Mouse (Mus musculus): Measurements from ENCODE around the gene Actr10. TPM values are rescaled to one million over a fixed set of nuclear protein-coding genes. Genes with fewer than 3 reads are reported as not detected.

The Actr10 gene
- 164 and 181 TPM in 2 replicates for polyA plus RNA-seq (2015; fragmentation: Nextera tagmentation; extraction: Ambion mirVana)

DNA sequence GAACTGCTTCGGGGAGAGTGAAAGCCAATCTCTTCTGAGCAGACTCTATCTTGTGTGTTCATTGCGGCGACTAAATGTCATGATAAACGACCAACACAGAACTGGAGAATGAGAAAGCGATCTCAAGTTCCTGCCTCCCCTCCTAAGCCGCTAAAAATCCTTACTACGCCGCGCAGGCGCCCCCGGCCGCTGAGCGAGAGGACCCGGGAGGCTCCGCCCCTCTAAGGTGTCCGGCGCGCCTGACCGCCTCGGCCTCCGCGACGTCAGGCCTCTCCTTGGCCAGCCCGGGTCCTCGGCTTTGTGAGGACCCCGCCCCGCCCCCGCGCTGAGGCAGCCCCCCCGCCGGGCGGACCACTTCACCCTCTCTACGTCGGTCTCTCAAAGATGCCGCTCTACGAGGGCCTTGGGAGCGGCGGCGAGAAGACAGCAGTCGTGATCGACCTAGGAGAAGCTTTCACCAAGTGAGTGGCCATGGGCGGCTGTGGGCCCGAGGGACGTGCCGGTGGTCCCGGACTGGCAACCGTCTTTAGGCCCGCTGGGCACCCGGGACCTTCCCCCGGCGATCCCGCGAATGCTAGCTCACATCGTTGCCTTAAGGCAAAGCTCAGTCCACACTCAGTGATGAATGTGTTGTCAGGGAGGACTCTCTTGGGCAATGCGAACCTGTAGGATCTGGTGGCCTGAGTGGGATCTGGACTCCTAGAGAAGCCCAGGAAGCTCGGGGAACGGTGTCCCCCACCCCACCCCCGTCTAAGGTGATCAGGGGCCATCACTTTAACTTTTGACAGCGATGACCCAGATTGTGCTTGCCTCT lies at the start of gene Actr10:
Gene Actr10 (plus strand): TSS at position 287 of the 814 bp plus-strand sequence.
- Histone ChIP-seq H3K9ac (ENCODE audit: low read depth, low read length) (peak within 1 kb of the TSS; percentile 94), H3K36me3 (ENCODE audit: control insufficient read depth, insufficient read depth) (peaks cover 10% of the 10 kb centered on the region; the same call in 1 of the 2 replicates), H3K27me3 (replicated peaks; ENCODE audit: control insufficient read depth, insufficient read depth, low read length) (no peaks in the 10 kb centered on the region), H3K27ac (ENCODE audit: low read depth, low read length) (peak within 1 kb of the TSS; percentile 84), H3K4me2 (replicated peaks; ENCODE audit: low read depth) (peak within 1 kb of the TSS; percentile 76), H3K4me1 (replicated peaks; ENCODE audit: control insufficient read depth, insufficient read depth, low read length) (no peaks in the 10 kb centered on the region), H3K9me3 (ENCODE audit: control insufficient read depth) (no peaks in the 10 kb centered on the region), H3K4me3 (ENCODE audit: low read depth, low read length) (peak within 1 kb of the TSS; percentile 94)
- peak; percentile 97 for ATAC-seq
- no peak for TF ChIP-seq CTCF (IDR thresholded peaks at IDR 0.05; ENCODE audit: low read depth)
- under 1% methylated on average over 59 of the region's 59 CpGs for whole genome bisulfite sequencing

DNA sequence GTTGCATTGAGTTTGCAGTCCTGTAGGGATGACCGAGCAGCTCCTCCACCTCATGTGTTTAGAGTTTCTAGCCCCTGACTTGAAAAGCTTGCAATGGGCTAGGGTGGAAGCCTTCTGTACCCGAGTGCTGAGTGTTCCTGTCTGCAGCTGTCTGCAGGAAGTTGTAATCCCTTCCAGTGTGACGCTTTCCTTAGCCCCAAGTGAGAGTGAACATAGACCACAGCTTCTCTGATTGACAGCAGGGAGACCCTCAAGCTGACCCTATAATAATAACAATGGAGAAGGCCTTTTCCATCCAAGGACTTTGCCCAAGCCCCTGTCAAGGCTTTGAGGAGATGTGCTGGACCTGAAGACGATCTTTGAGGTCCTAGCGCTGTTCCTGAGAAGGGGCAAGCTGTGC lies 47.3 kb upstream of the Actr10 start:
- Histone ChIP-seq H3K4me2 (replicated peaks; ENCODE audit: low read depth) (no peak overlapping the region), H3K27me3 (replicated peaks; ENCODE audit: control insufficient read depth, insufficient read depth, low read length) (no peaks in the 10 kb centered on the region), H3K9ac (ENCODE audit: low read depth, low read length) (no peak overlapping the region), H3K4me3 (ENCODE audit: low read depth, low read length) (no peak overlapping the region), H3K36me3 (ENCODE audit: control insufficient read depth, insufficient read depth) (peaks cover 21% of the 10 kb centered on the region; the same call in 1 of the 2 replicates), H3K4me1 (replicated peaks; ENCODE audit: control insufficient read depth, insufficient read depth, low read length) (no peaks in the 10 kb centered on the region), H3K9me3 (ENCODE audit: control insufficient read depth) (no peaks in the 10 kb centered on the region), H3K27ac (ENCODE audit: low read depth, low read length) (no peak overlapping the region)
- TF ChIP-seq CTCF (IDR thresholded peaks at IDR 0.05; ENCODE audit: low read depth): no peak
- 87% methylated on average over 5 of the region's 5 CpGs for WGBS
- no peak for ATAC-seq

DNA sequence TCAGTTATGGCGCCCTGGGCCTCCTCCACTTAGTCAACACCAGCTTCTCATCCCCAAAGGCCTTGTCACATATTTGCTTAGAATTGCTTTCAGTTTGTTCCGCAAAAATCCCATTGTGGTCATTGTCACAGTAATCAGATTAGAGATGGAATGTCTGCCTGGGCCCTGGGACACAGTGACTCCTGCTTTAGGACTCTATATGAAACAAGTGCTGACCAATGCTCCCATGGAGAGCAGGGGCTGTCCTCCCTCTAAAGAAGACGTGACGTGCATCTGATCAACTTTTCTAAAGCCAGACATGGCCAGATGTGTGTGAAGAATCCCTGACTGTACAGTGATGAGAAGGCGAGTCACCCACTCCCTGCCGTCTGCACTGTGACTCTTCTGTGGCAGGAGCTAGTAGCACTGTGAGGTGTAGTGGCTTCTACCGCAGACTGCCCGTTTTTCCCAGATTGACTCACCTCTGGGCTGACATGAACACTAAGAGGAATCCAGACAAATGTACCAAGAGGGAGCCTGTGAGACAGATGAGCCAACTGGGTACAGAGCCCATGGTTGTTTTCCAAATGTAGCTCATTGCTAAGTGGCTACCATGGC lies 46.7 kb upstream of the Actr10 start:
- Histone ChIP-seq H3K36me3 (ENCODE audit: control insufficient read depth, insufficient read depth) (peaks cover 22% of the 10 kb centered on the region; the same call in 1 of the 2 replicates), H3K4me3 (ENCODE audit: low read depth, low read length) (no peak overlapping the region), H3K9me3 (ENCODE audit: control insufficient read depth) (no peaks in the 10 kb centered on the region), H3K4me1 (replicated peaks; ENCODE audit: control insufficient read depth, insufficient read depth, low read length) (no peaks in the 10 kb centered on the region), H3K4me2 (replicated peaks; ENCODE audit: low read depth) (no peak overlapping the region), H3K27me3 (replicated peaks; ENCODE audit: control insufficient read depth, insufficient read depth, low read length) (no peaks in the 10 kb centered on the region), H3K27ac (ENCODE audit: low read depth, low read length) (no peak overlapping the region), H3K9ac (ENCODE audit: low read depth, low read length) (no peak overlapping the region)
- WGBS: 86% methylated on average over 8 of the region's 8 CpGs
- TF ChIP-seq CTCF (IDR thresholded peaks at IDR 0.05; ENCODE audit: low read depth): no peak
- ATAC-seq: no peak

DNA sequence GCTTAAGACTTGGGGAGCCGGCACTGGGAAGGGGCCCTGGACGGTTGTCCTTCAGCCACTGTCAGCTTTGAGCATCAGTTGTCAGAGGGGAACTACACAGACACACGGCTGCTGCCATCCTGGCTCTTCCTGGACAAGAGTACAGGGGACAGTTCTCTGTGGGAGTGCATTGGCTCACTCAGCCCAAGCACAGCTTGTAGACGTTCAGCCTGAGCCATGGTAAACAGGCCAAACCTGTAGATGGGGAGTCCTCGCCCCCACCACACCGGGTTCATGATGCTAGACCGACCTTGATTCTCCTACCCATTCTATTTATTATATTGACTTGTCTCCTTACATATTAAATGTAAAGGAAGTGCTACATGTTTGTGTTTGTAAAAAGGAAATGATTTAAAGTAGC lies 42.4 kb upstream of the Actr10 start:
- 85% methylated on average over 7 of the region's 7 CpGs for WGBS
- H3K36me3 ChIP-seq (ENCODE audit: control insufficient read depth, insufficient read depth): peaks cover 36% of the 10 kb centered on the region; the same call in 1 of the 2 replicates
- no peak for TF ChIP-seq CTCF (IDR thresholded peaks at IDR 0.05; ENCODE audit: low read depth)

DNA sequence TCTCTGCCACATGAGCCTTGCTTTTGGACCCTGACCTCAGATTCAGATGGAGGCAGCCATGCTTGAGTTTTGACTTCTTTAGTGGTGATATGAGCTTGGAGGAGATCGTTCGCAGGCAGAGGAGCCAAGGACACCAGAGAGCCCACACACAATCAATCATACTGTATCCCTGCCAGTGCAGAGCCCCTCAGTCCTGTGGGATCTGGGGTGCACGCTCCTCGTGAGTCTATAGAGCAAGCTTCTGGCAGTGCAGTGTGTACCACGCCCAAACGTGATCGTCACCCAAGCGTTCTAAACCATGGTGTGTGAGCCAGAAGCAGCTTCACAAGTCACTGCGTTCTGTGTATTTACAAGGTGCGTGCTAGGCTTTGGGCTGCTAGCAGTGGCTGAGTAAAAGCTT lies 41.6 kb upstream of the Actr10 start:
- Histone ChIP-seq H3K9ac (ENCODE audit: low read depth, low read length) (no peak overlapping the region), H3K4me3 (ENCODE audit: low read depth, low read length) (no peak overlapping the region), H3K9me3 (ENCODE audit: control insufficient read depth) (no peaks in the 10 kb centered on the region), H3K27me3 (replicated peaks; ENCODE audit: control insufficient read depth, insufficient read depth, low read length) (no peaks in the 10 kb centered on the region), H3K4me2 (replicated peaks; ENCODE audit: low read depth) (no peak overlapping the region), H3K36me3 (ENCODE audit: control insufficient read depth, insufficient read depth) (peaks cover 30% of the 10 kb centered on the region; the same call in 1 of the 2 replicates), H3K4me1 (replicated peaks; ENCODE audit: control insufficient read depth, insufficient read depth, low read length) (no peaks in the 10 kb centered on the region), H3K27ac (ENCODE audit: low read depth, low read length) (no peak overlapping the region)
- no peak for TF ChIP-seq CTCF (IDR thresholded peaks at IDR 0.05; ENCODE audit: low read depth)
- WGBS: 77% methylated on average over 10 of the region's 10 CpGs
- no peak for ATAC-seq

More for the DNA sequence above, 42.4 kb upstream of the Actr10 start:
- ATAC-seq: no peak
- no peak overlapping the region for H3K4me2 ChIP-seq (replicated peaks; ENCODE audit: low read depth)
- H3K27me3 ChIP-seq (replicated peaks; ENCODE audit: control insufficient read depth, insufficient read depth, low read length): no peaks in the 10 kb centered on the region
- H3K4me3 ChIP-seq (ENCODE audit: low read depth, low read length): no peak overlapping the region
- no peaks in the 10 kb centered on the region for H3K9me3 ChIP-seq (ENCODE audit: control insufficient read depth)
- no peak overlapping the region for H3K27ac ChIP-seq (ENCODE audit: low read depth, low read length)
- H3K9ac ChIP-seq (ENCODE audit: low read depth, low read length): no peak overlapping the region
- no peaks in the 10 kb centered on the region for H3K4me1 ChIP-seq (replicated peaks; ENCODE audit: control insufficient read depth, insufficient read depth, low read length)

DNA sequence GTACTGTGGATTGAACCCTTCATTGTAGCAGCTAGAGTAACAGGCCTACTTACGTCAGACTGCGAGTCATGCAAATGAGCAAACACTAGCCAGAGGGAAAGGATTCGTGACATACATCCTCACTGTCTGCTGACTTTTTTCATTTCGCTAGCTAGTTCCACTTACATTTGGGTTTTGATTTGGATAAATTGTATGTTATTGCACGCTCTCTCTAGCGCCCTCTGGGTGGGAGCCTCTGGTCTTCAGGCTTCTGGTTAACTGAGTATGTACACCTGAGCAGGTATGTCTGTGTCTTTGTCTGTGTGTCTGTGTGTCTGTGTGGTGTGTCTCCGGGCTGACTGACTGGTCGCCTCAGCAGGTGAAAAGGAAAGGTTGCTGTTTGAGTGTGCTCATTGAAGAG lies 40.2 kb upstream of the Actr10 start:
- Histone ChIP-seq H3K4me2 (replicated peaks; ENCODE audit: low read depth) (no peak overlapping the region), H3K4me1 (replicated peaks; ENCODE audit: control insufficient read depth, insufficient read depth, low read length) (no peaks in the 10 kb centered on the region), H3K27me3 (replicated peaks; ENCODE audit: control insufficient read depth, insufficient read depth, low read length) (no peaks in the 10 kb centered on the region), H3K27ac (ENCODE audit: low read depth, low read length) (no peak overlapping the region), H3K9me3 (ENCODE audit: control insufficient read depth) (no peaks in the 10 kb centered on the region), H3K9ac (ENCODE audit: low read depth, low read length) (no peak overlapping the region), H3K4me3 (ENCODE audit: low read depth, low read length) (no peak overlapping the region), H3K36me3 (ENCODE audit: control insufficient read depth, insufficient read depth) (peaks cover 25% of the 10 kb centered on the region; the same call in 1 of the 2 replicates)
- TF ChIP-seq CTCF (IDR thresholded peaks at IDR 0.05; ENCODE audit: low read depth): peak; percentile 61
- ATAC-seq: no peak
- 82% methylated on average over 8 of the region's 8 CpGs for WGBS
